Mouse (Mus musculus): ENCODE measurements at regions not wholly inside any gene's neighbourhood (a gene's known extent, or its start where the extent isn't known, plus 50 kb on each side); places are given as distances from the start of the nearest gene placed in this dataset.

DNA sequence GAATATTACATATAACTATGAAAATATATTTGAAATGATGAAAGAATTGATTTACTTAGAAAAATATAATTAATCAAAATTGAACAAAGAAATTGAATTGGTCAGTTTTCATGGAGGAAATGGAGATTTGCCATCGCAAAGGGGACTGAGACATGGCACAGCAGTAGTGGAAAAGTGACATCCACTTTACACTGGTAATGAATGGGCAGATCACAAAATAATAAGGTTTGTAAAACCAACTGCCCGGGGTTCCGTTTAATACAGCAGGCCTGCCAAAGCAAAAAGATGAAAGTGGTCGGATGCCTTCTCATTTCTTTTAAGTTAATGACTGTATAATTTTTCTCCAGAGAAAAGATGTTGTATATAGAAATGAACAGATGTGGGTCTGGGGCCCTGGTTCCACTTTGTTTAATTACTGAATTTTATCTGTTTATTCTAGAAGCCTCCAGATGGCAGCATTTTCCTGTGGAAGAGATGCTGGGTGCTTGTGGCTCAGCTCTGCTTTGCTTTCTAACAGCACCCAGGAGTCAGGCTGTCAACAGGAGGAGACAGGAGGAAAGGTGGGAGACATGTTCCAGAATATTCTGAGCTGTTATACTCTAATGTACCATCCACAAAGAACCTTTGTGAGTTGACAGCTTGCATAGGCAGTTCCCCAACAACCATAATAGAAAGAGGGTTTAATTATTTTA, 75.6 kb upstream of the Fbxl17 start:
- peak; percentile 3 for DNase-seq (ENCODE audit: extremely low spot score, low read depth, low spot score)

DNA sequence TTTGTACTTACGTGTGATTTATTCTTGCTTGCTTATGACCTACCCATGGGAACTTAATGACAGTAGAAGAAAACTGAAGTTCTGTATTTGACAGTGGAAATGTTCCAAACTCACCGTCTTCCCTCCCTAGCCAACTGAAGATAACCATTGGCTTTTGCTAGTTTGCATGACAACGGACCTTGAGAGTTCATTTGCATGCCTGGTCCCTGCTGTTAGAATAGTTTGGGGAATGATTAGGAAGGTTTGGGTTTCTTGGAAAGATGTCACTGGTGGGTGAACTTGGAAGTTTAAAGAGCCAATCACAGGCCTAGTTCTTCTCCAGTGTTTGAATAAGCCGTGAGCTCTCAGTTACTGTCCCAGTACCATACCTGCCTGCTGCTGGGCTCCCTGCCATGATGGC, 83.1 kb upstream of the Fbxl17 start:
- no peak for DNase-seq (ENCODE audit: extremely low spot score, low read depth, low spot score)

DNA sequence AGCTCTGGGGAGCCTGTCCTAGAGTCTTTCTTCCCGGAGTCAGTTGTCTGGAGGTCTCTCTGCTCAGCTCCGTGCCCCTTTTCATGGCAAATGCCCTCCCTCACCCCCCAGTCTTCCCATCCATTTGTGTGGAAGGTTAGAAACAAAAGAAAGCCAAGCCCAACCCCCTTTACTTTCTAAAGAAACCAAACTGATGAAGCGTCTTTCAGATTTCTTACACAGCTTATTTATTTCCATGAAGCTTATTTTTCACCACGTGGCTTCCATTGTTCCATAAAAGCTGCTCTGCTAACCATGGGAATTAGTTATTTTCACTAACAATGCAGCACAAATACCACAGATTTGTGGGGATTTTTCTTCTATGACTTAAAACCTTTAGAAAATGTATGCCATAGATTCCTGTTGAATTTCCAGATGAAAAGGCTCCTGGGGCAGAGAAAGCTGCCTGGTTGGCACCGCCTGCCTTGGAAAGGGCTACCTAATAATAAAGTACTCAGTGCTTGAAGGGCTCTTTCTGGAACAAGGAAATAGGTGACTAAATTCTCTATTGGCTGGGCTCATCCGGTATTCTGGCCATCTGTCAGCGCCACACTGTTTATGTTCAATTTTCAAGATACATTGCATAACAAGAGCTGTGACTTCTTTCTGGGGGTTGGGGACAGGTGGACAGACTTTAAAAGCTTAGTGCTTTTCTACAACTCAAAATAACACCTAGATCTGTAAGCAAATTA, 107.4 kb upstream of the Fbxl17 start:
- DNase-seq (ENCODE audit: extremely low spot score, low read depth, low spot score) = no peak

DNA sequence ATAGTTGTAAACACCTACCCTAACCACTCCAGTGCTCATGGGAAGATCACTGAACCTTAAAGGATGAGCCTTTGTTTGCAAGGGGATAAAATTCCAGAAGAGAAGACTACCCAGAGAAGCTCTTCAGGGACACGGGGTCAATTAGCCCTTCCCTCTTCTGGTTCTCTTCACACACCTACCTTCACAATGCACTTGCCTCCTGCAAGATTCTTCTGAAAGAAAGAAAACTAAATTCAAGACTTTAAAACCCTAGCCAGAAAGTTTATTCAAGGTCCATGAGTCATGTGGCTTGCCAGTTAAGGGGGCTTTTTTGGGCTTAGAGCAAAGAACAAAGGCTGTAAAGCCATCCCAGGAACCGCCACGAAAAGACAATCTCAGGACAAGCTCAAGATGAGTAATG, 122.9 kb upstream of the Fbxl17 start:
- DNase-seq (ENCODE audit: extremely low spot score, low read depth, low spot score) = no peak

DNA sequence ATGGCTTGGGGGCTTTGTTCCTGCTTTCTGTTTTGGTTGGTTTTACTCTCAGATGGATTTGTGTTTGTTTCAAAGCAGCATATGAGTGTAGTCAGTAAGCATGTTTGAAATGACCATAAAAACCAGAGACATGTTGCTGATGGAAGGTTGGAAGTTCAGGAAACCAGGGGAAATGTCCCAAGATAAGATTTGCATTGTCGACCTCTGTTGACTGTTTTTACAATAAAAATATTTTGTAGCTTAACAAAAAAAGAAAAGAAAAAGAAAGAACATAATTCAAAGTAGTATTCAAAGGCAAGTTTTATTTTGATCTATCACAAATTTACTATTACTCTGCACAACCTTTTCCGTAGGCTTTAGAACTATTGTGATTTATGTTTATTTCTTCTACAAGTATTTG, 137.8 kb upstream of the Fbxl17 start:
- DNase-seq (ENCODE audit: extremely low spot score, low read depth, low spot score) = no peak

DNA sequence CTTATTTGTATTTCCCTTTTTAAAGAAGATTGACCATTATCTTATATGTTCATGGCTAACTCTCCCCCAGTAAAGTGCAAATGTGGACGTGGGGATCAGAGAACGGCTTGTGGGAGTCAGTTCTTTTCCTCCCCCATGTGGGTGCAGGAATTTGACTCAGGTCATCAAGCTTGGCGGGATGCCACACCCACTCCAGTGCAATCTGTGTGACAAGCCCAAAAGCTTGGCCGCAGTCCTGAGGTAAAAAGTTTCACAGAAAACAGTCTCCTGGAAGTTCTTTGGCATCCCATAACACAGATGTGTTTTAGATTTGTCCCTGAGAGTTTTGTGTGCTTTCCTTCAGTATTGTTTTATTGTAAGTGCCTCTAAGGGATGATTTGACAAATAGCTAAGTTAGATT, 144.6 kb upstream of the Fbxl17 start:
- DNase-seq (ENCODE audit: extremely low spot score, low read depth, low spot score) = no peak

DNA sequence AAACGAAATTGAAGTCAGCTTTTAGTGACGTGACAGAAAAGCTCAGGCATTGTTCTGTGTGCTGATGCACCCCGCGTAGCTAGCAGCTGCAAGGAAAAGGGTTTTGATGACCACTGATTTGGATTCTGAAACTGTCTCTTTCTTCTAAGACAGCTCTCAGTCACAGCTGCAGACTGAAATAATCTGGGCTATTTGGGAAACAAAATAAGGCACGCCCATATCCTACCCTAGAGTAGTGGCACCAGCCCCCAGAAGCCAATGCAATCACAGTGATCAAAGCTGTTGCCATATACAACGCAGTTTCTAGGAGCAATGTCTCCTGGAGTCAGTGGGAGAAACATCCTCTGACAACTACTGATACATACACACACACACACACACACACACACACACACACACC, 157.9 kb upstream of the Fbxl17 start:
- DNase-seq (ENCODE audit: extremely low spot score, low read depth, low spot score) = no peak

DNA sequence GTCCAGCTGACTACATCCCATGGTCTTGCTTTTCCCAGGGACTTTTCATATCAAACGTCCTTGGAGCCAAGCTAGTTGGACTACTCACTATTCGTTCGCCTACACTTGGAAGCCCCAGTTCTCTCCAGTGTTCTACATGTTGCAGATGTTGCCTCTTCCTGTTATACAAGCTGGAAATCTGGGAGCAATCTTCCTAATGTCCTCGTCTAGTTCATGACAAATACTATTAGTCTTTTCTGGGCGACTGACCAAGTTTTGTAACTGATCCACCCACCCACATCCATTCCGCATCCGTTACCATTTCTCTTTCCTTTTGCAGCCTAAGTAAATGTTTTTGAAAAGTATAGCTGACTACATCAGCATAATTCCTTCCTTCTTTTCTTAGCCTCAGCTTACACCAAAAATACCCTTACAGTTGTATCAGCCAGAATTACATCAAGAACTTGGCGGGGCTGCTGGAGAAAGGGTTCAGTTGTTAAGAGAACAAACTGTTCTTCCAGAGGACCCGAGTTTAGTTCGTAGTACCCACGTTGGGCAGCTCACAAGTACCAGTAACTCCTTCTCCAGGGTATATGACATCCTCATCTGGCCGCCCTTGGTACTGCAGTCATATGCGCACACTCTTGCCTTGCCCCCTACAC, 161.1 kb upstream of the Fbxl17 start:
- no peak for DNase-seq (ENCODE audit: extremely low spot score, low read depth, low spot score)

DNA sequence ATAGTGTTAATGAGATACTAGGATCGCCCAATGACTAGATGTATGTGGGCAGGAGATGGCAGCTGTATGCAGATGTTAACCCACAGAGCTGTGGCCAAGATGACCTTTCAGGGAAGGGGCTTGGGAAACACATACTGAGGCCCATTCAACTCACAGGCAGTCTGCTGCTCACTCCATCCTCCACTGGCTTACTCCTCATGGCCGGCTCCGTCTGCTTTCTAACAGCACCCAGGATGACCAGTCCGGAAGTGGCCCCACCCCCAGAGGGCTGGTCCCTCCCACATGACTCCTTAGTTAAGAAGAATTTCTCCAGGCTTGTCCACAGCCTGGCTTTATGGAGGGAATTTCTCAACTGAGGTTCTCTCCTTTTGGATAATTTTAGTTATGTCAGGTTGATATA, 161.8 kb upstream of the Fbxl17 start:
- DNase-seq (ENCODE audit: extremely low spot score, low read depth, low spot score) = no peak

DNA sequence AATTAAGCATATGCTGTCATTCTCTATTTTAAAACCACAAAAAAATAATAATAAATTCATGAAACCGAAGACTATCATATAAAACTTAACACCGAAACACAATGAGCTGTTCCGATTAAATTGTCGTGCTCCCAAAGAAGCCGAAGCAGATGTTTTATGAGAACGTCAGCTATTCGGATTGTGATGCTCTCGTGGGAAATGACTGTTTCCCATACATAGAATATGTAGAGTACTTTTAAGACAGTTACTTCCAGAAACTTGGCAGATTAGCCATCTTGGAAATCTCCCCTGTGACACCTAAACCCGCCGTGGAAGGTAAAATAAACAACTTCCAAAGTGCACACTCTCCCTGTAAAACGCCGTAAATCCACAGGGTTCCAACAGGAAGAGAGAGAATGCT, 162.4 kb upstream of the Fbxl17 start:
- no peak for DNase-seq (ENCODE audit: extremely low spot score, low read depth, low spot score)

DNA sequence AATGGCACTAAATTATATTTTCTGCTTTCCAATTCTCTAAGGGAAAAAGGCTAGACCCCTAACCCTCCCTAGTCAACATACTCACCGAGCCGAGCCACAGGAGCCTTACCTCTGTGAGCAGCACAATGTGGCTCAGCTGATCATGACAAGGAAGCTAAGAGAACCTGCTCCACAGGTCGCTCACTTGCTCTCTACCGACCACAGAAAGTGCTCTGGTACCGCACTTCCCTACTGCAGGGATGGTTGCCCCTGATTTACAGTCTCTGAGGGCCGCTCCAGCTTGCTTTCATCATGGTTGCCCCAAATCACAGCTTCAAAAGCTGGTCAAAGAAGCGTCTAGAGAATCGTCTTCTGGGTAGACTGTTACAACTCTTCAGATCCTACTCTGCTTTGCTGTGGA, 177.0 kb upstream of the Fbxl17 start:
- no peak for DNase-seq (ENCODE audit: extremely low spot score, low read depth, low spot score)

DNA sequence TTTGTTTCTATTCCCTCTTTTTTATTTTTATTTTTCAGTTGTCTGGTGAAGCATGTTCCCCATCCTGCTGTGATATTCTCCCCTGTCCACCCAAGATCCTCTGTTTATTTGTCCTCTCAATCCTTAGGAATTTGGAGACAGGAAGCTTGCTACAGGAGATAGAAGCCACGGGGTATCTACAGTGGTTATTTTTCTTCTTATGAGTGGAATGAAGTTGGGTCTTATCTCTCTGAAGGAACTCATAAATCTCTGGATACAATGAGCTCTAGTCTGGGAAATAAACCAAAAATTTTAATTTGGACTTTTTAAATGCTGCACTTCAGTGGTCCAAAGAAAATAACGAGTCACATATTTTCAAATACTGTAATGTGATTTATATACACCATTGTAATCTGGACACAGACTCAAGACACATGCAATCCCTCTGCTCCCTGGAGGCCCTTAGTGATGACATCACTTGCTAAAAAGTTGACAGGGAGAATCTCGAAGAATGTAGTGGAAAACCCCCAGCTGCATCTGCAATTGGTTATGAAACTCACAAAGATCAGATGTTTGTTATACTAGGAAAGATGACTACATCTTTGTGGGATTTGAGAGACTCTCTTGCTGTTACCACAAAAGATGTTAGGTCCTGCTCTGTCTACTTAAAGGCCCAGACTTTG, 178.3 kb upstream of the Fbxl17 start:
- DNase-seq (ENCODE audit: extremely low spot score, low read depth, low spot score) = no peak

DNA sequence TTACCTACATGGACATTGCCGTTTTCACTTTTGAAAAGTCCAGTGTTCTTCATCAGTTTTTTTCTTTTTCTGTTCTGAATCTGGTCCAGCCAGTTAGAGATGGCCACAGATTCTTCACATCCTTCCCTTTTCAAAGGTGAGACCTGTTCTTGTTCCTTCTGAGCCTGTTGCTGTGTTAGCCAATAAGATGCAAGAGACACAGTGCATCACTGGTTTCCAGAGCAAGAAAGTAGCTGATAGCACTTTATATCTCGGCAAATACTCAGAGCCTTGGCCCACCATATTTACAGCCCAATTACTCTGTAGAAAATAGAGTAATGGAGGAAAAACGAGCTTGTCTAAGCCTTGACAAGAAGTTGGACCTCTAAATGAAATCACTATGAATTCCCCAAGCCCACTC, 180.7 kb upstream of the Fbxl17 start:
- DNase-seq (ENCODE audit: extremely low spot score, low read depth, low spot score) = no peak

DNA sequence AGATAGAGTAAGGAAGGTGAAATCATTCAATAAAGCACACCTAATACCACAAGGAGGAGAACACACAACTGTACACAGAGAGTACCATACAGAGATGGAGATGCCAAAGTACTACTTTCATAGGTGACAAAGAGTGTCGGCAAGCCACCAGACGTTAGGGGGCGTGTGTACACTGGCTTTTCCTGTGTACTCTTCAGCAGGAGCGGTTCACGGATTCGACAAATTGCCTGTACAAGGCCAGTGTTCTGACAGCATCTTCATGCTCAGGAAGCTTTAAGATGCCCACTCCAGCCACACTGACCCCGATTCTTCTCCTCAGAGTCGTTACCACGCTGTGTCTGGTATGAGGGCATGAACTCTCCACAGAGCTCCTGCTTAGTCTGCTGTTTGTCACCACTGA, 179.5 kb upstream of the Fer start:
- no peak for DNase-seq (ENCODE audit: extremely low spot score, low read depth, low spot score)

DNA sequence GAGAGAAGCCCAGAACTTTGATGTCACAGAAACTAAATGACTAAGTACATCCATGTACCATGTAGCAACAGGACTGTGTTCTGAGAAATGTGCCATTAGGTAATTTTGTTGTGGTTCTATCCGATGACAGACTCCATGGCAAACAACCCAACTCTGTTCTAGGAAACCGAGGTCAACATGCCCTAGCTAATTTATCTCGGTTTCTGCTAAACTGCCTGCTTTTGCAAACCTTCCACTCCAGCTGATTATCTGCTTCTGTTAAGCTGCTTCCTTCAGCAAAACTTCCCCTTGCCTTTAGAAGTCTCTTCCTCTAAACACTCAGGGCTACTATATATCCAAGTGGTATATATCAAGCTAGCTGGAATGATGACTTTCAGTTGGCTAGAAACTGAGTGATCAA, 178.8 kb upstream of the Fer start:
- no peak for DNase-seq (ENCODE audit: extremely low spot score, low read depth, low spot score)

DNA sequence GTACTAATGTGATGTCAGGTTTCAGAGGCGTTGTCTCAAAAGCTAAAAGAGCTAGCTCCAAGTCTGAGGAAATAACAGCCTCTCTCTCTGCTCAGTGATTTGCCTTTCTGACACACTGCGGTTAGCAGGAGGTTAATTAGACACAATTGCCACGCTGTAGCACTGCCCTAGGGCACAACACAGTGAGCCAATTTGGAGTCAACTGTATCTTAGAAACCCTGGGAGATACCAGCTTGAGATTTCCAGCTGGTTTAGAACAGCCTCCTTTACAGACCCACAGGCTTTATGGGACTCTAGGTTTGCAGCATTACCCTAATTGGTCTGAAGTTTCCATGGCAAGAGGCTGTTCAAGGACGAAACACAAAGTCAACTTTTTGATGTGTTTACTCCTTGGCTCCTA, 176.9 kb upstream of the Fer start:
- peak; percentile 52 for DNase-seq (ENCODE audit: extremely low spot score, low read depth, low spot score)

DNA sequence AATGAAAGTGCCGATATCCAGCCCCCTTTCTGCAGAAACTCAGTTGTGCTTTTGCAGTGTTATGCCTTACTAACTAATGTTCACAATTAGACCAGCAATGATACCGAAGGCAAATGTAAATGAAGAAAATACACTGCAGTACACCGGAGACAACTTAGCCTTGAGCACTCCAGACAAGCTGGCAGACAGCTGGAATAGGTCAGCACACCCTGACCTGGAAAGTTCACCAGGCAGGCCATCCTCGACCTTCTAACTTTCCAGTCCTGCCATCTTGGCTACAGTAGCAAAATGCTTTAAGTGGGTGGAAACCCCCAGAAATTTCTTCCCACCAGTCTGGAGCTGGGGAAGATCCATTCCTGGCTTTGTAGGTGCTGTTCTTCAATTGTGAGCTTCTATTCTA, 176.5 kb upstream of the Fer start:
- DNase-seq (ENCODE audit: extremely low spot score, low read depth, low spot score) = no peak

DNA sequence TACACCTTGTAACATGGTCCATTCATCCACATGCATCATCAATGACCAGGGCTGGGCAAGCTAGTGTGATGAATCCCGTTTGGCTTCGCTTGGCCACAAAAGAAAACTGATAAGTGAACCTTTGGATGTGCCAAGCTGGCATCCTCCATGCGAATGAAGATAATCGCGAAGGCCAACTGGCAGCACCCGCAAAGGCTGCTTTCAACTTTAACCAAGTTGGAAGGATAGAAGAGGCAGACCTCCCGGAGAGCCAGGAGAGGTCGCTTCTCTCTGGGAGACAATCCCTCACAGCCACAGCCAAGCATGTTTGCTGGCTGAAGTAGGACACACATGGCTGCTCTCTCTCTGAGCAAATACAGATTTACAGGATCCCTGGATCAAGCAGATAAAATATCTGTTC, 173.6 kb upstream of the Fer start:
- DNase-seq (ENCODE audit: extremely low spot score, low read depth, low spot score) = no peak

DNA sequence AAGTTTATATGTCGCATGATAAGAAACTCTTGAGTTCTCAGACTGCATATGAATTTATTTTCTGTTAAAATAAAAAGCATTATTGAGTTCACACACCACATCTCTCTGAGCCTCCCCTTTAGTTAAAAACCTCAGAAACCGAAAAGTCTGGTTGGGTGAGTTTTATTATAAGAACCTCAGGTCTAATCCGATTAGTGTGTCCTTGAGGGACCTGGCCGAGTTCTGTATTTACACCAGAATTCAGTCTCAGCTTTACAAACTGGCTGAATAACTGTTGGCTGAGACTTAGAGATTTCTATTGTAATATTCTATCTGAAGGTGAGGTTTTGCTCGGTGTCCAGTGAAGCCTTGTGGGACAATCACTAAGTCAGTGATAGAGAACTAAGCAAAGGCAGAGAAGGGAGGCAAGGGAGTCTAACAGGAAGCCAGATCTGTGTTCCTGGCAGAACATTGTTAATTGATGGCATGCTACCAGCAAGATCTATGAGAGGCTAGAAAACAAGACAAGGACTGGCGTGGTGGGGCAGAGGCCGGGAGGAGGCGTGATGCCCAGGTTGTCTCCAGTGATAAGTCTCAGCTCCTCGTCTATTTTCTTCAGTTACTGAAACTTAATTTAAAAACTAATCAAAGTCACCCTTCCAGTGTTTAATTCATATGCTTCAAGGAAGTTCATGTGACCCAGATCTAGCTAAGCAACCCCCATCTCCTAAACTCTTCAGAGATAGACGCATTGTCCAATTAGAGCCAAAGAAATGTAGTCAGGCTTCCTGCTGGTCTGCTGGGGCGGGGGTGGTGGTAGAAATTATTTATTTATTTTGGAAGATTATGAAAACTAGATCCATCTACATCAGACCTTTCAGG, 171.8 kb upstream of the Fer start:
- no peak for DNase-seq (ENCODE audit: extremely low spot score, low read depth, low spot score)

DNA sequence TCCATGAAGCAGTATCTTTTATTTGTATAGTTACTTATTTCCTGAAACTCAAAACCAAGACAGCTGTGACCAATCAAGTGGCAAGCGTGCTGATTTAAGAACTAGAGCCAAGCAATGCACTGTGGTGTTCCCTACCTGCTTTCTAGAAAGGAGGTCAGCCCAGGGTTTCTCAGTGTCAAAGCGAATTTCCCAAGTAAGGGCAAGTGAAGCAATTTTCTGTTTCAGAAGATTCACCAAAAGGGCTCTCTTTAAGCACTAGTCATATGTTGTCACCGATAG, 171.2 kb upstream of the Fer start:
- no peak for DNase-seq (ENCODE audit: extremely low spot score, low read depth, low spot score)

DNA sequence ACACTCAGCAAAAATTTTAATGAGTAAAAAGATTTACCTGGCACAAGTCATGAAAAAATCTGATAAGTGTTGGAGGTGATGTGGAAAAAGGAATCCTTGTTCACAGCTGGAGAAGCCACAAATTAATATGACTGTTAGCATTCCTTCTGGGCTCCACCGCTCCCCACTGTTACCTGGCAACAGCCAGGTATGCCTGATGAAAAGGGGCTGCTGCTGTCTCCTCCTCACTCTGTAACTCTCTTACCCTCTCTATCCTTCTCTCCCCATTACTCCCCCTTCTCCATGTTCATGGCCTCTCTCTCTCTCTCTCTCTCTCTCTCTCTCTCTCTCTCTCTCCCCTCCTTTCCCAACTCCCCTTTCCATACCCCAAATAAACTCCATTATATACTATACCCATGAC, 169.6 kb upstream of the Fer start:
- DNase-seq (ENCODE audit: extremely low spot score, low read depth, low spot score) = no peak

Data from hindlimb bud, embryonic 11.5 days (tissue).